Mouse (Mus musculus) limb, embryonic 14.5 days (tissue): Measurements from ENCODE around the gene Arfgef2. TPM values are rescaled to one million over a fixed set of nuclear protein-coding genes. Genes with fewer than 3 reads are reported as not detected.

Experiments
- ATAC-seq: fragments of 200-750 bp; cut with Nextera tagmentation; 2 replicates; pipeline ENCODE4 v1.8.0; 2017; ENCODE audit warnings: low read depth, moderate number of reproducible peaks, moderate TSS enrichment; ENCODE audit not compliant: low FRiP score
- DNase-seq: peaks from one replicate; pipeline ENCODE4 v3.0.0-alpha.2; 2015; ENCODE audit warnings: low spot score
- H3K27ac ChIP-seq: fragments of 300-500 bp; sonication (generic); replicated peaks from 2 replicates; pipeline ENCODE4 v1.5.1; 2014; ENCODE audit warnings: low read depth, mild to moderate bottlenecking, low read length, moderate library complexity, mixed read lengths
- H3K27me3 ChIP-seq: fragments of 300-500 bp; sonication (generic); 2 replicates; pipeline ENCODE4 v1.6.1; 2014; ENCODE audit warnings: low read length, mixed read lengths; ENCODE audit not compliant: control insufficient read depth, insufficient read depth
- H3K36me3 ChIP-seq: fragments of 300-500 bp; sonication (generic); 2 replicates; pipeline ENCODE4 v1.6.1; 2014; ENCODE audit warnings: mild to moderate bottlenecking, low read length, moderate library complexity, mixed read lengths; ENCODE audit not compliant: control insufficient read depth, insufficient read depth
- H3K4me1 ChIP-seq: fragments of 300-500 bp; sonication (generic); 2 replicates; pipeline ENCODE4 v1.6.1; 2014; ENCODE audit warnings: antibody characterized with exemption, low read length, mixed read lengths; ENCODE audit not compliant: control insufficient read depth, insufficient read depth
- H3K4me2 ChIP-seq: fragments of 300-500 bp; sonication (generic); replicated peaks from 2 replicates; pipeline ENCODE4 v1.6.1; 2014; ENCODE audit warnings: low read depth, mild to moderate bottlenecking, low read length, moderate library complexity; ENCODE audit not compliant: severe bottlenecking
- H3K4me3 ChIP-seq: fragments of 300-500 bp; sonication (generic); replicated peaks from 2 replicates; pipeline ENCODE4 v1.5.1; 2014; ENCODE audit warnings: low read length
- H3K9ac ChIP-seq: fragments of 300-500 bp; sonication (generic); 2 replicates; pipeline ENCODE4 v1.6.1; 2014; ENCODE audit warnings: mild to moderate bottlenecking, low read depth, low read length, moderate library complexity; ENCODE audit not compliant: severe bottlenecking
- H3K9me3 ChIP-seq: fragments of 300-500 bp; sonication (generic); 2 replicates; pipeline ENCODE4 v1.6.1; 2016; ENCODE audit warnings: low read length; ENCODE audit not compliant: control insufficient read depth
- POLR2A ChIP-seq: fragments of 200-500 bp; IDR thresholded peaks from 2 replicates; pipeline ENCODE4 v1.8.0; 2012; ENCODE audit warnings: inconsistent platforms, mild to moderate bottlenecking, moderate library complexity, borderline replicate concordance; ENCODE audit not compliant: insufficient read depth, insufficient read length; ENCODE audit errors: extremely low read depth
- WGBS: fragments of 180-500 bp; shearing (Covaris S2); extraction: QIAGEN DNeasy Blood & Tissue Kit; methylation state at CpG from one replicate; pipeline ENCODE4 v1.1.7; 2014; 5-methylcytosine and 5-hydroxymethylcytosine counted together
- polyA plus RNA-seq, 2 experiments: library from polyadenylated mRNA; depleted of rRNA in 1 of 2; stranded (reverse) in 1 of 2; unstranded in 1 of 2; fragments of >200 nt; fragmentation: Nextera tagmentation in 1 of 2; extraction: Ambion mirVana in 1 of 2; gene quantifications; 2 replicates each; pipeline versions ENCODE4 v1.2.1 to v1.2.3; 2012 to 2014

Gene Arfgef2
- polyA plus RNA-seq, 2 experiments = 6.1 to 10.5 TPM

DNA sequence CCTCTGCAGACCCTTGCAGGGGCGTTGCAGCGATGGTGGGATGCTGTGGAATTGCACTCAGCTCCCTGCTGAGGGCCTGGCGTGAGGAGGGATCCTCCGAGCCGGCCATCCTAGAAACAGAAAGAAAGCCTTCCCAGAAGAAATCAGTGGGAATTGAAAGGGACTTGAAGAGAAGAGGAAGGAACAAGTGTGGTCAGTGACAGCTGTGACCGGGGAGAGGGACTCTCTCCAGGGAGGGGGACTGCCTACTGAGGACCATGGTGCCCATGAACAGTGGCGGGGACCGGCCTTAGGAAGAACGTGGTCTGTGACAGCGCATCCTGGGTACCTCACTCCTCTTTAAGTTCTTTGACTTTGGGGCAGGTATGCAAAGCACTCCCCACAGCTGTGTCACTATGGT, 31.8 kb upstream of the Arfgef2 start:
- no peak overlapping the region for H3K4me2 ChIP-seq

DNA sequence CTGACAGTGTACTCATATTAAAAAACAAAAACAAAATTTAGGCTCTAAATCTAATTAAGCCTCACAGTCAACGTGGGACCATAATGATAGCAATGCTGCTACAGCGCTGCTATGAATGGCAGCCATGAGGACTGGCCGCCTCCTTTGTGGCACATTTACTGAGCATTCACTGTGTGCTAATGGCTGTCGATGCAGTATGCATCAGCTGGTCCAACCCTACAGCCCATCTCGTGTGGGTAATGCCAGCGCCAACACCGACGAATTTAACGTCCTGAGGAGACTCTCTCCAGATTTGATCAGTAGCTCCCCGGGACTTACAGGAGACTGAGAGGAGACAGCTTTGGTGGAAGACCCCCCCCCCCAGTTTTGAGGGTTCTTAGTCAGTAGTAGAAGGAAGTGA, 31.1 kb upstream of the Arfgef2 start:
- WGBS = 87% methylated on average over 10 of the region's 10 CpGs
- ATAC-seq (no peak), DNase-seq (no peak)
- Histone ChIP-seq H3K36me3 (no peaks in the 10 kb centered on the region), H3K4me2 (no peak overlapping the region), H3K27ac (no peak overlapping the region), H3K4me3 (no peak overlapping the region), H3K27me3 (no peaks in the 10 kb centered on the region), H3K9ac (no peak overlapping the region), H3K4me1 (no peaks in the 10 kb centered on the region), H3K9me3 (no peaks in the 10 kb centered on the region)
- TF ChIP-seq POLR2A = no peak

More for the DNA sequence above, 31.8 kb upstream of the Arfgef2 start:
- ATAC-seq (no peak), DNase-seq (no peak)
- H3K36me3 ChIP-seq = no peaks in the 10 kb centered on the region
- H3K4me3 ChIP-seq = no peak overlapping the region
- no peaks in the 10 kb centered on the region for H3K4me1 ChIP-seq
- no peaks in the 10 kb centered on the region for H3K27me3 ChIP-seq
- H3K27ac ChIP-seq = no peak overlapping the region
- no peak overlapping the region for H3K9ac ChIP-seq
- H3K9me3 ChIP-seq = no peaks in the 10 kb centered on the region
- no peak for TF ChIP-seq POLR2A
- WGBS = 84% methylated on average over 9 of the region's 10 CpGs

GRCm38 (mm10) chr2:166775357-166775893, 30.0 kb upstream of the Arfgef2 start:
- no peak for TF ChIP-seq POLR2A
- Histone ChIP-seq H3K4me2 (no peak overlapping the region), H3K4me1 (no peaks in the 10 kb centered on the region), H3K27ac (no peak overlapping the region), H3K36me3 (no peaks in the 10 kb centered on the region), H3K27me3 (no peaks in the 10 kb centered on the region), H3K4me3 (no peak overlapping the region), H3K9me3 (no peaks in the 10 kb centered on the region), H3K9ac (no peak overlapping the region)
- DNase-seq = no peak
- ATAC-seq = no peak
- WGBS = 64% methylated on average over 11 of the region's 11 CpGs

- H3K27ac ChIP-seq = no peak overlapping the region
- DNase-seq (no peak), ATAC-seq (no peak)
- no peaks in the 10 kb centered on the region for H3K27me3 ChIP-seq
- H3K9me3 ChIP-seq = no peaks in the 10 kb centered on the region
- no peak overlapping the region for H3K4me3 ChIP-seq
- no peak overlapping the region for H3K9ac ChIP-seq
- H3K4me2 ChIP-seq = no peak overlapping the region
- no CpG with 5 or more reads among the region's 2 CpGs for WGBS
- TF ChIP-seq POLR2A = no peak
- no peaks in the 10 kb centered on the region for H3K36me3 ChIP-seq
- H3K4me1 ChIP-seq = 0 out of 2 replicates have a peak, but pooled peaks cover 3% of the 10 kb centered on the region
Observed at GRCm38 (mm10) chr2:166776272-166776671, 29.1 kb upstream of the Arfgef2 start.

- Histone ChIP-seq H3K4me2 (no peak overlapping the region), H3K4me3 (no peak overlapping the region), H3K9me3 (no peaks in the 10 kb centered on the region), H3K4me1 (0 out of 2 replicates have a peak, but pooled peaks cover 3% of the 10 kb centered on the region), H3K9ac (no peak overlapping the region), H3K36me3 (no peaks in the 10 kb centered on the region), H3K27ac (no peak overlapping the region), H3K27me3 (no peaks in the 10 kb centered on the region)
- TF ChIP-seq POLR2A = no peak
- ATAC-seq (no peak), DNase-seq (no peak)
- WGBS = 78% methylated on average over 8 of the region's 8 CpGs
Observed at GRCm38 (mm10) chr2:166779956-166780355, 25.4 kb upstream of the Arfgef2 start.
